Comparison of ENCODE assay signal across 10 mouse cellular contexts in the genomic region with DNA sequence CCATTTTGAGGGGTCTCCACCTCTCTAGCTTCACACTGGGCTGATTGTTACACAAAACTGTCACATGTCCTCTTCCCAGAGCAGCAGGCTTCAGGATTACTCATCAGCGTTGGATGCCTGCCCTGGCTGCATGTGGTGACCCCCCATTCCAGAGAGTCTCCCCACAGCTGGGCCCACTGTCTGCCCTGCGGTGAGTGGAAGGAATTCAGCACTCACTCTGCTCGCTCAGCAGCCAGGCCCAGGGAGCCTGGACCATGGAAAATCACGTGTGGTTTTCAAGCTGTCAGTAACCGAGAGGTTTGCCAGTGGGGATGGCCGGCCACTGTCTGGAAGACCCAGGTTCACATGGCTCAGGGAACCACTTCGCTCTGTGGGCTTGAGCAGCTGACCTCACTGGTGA. TPM values are rescaled to one million over a fixed set of nuclear protein-coding genes. Genes with fewer than 3 reads are reported as not detected.
DNase-seq lines count a peak whose midpoint lies in the region; ATAC-seq lines count a peak whose summit lies in the region.
"Had no signal": no experiment of that assay in that cellular context is flagged by ENCODE, and none has a peak within 500 bp of the region (broad histone marks: within the 10 kb centered on the region; RNA-seq: fewer than 3 reads in every experiment).

No protein-coding gene starts in this region.

- no peaks in the 10 kb centered on the region for H3K4me1 ChIP-seq in hindbrain, embryonic 14.5 days (replicated peaks; ENCODE audit: control insufficient read depth, insufficient read depth, low read length)

- no peaks in the 10 kb centered on the region for H3K9me3 ChIP-seq in hindbrain, embryonic 14.5 days (ENCODE audit: control insufficient read depth, low read length)

- H3K27me3 ChIP-seq in hindbrain, embryonic 14.5 days (ENCODE audit: control insufficient read depth, insufficient read depth, low read length), result peaks cover 9% of the 10 kb centered on the region

- peak; percentile 65 to 73 for DNase-seq in adrenal gland, adult (ENCODE audit: inconsistent age in 2 of 2, low spot score in 1 of 2)
- DNase-seq in adrenal gland, adult 8-10 months, result no peak
- DNase-seq in urinary bladder, postnatal 14 days (ENCODE audit: low spot score), result peak; percentile 48
- no peak for DNase-seq in urinary bladder, postnatal 36 days (ENCODE audit: low spot score in 2 of 2)
- no peak for DNase-seq in hindbrain, embryonic 14.5 days (ENCODE audit: low spot score)
- peak; percentile 77 for DNase-seq in left cerebral cortex, postnatal 4 days
- no peak for DNase-seq in cerebellum, adult 8-10 months

- WGBS in hindbrain, embryonic 14.5 days, result 34% methylated on average over 7 of the region's 7 CpGs

- 0 out of 2 replicates have a peak overlapping the region, but pooled peaks have one; percentile 31 for H3K9ac ChIP-seq in hindbrain, embryonic 14.5 days
- H3K9ac ChIP-seq: liver, embryonic 14.5 days had no signal

- intact Hi-C loops in left cerebral cortex, postnatal 4 days (cut with DNase I), result no loop called here

- H3K27ac ChIP-seq in hindbrain, embryonic 14.5 days, result no peak overlapping the region
- H3K27ac ChIP-seq: liver, embryonic 14.5 days had no signal

- peak; percentile 31; the same call in 1 of the 2 replicates for ATAC-seq in hindbrain, embryonic 14.5 days (ENCODE audit: low FRiP score)
- ATAC-seq in CD4-positive, CD25-positive, alpha-beta regulatory T cell, adult 4 months, result no peak

- no peaks in the 10 kb centered on the region for H3K36me3 ChIP-seq in hindbrain, embryonic 14.5 days (replicated peaks; ENCODE audit: control insufficient read depth, insufficient read depth)

- H3K4me2 ChIP-seq in hindbrain, embryonic 14.5 days (replicated peaks), result no peak overlapping the region

- no peak overlapping the region for H3K4me3 ChIP-seq in hindbrain, embryonic 14.5 days (replicated peaks; ENCODE audit: low read length)

RNA-seq across cellular contexts. Expression of a gene that starts 5.8 kb away (rescaled TPM):
- 100 to 1,000 TPM; 443 to 768 (median 514) TPM for total RNA-seq in adrenal gland, adult 8-10 months (2022)
- 19.7 and 24.4 TPM in 2 replicates for polyA plus RNA-seq in hindbrain, embryonic 14.5 days (2014; fragmentation: Nextera tagmentation; extraction: Ambion mirVana)
- total RNA-seq in left cerebral cortex, postnatal 4 days (2021), result 10 to 100 TPM; 20.4 to 24.8 TPM
- under 1 TPM; 0.35 to 0.51 TPM for polyA plus RNA-seq in CD4-positive, CD25-positive, alpha-beta regulatory T cell, adult 4 months (2017; shearing (Covaris generic))

RNA-seq across cellular contexts. Expression of a gene that starts 18.1 kb away (rescaled TPM):
- 10 to 100 TPM in 2 of 4 experiments, 1 to 10 TPM in 2; 8.0 to 14.7 (median 11.5) TPM for total RNA-seq in adrenal gland, adult 8-10 months (2022)
- 4.7 TPM in 2 replicates for polyA plus RNA-seq in hindbrain, embryonic 14.5 days (2014; fragmentation: Nextera tagmentation; extraction: Ambion mirVana)
- total RNA-seq in left cerebral cortex, postnatal 4 days (2021), result 10 to 100 TPM; 16.1 to 16.5 TPM
- 10 to 100 TPM; 17.2 to 37.5 TPM for polyA plus RNA-seq in CD4-positive, CD25-positive, alpha-beta regulatory T cell, adult 4 months (2017; shearing (Covaris generic))

RNA-seq across cellular contexts. Expression of a gene that starts 22.2 kb away (rescaled TPM):
- 10 to 100 TPM; 39.6 to 67.0 (median 51.5) TPM for total RNA-seq in adrenal gland, adult 8-10 months (2022)
- polyA plus RNA-seq in hindbrain, embryonic 14.5 days (2014; fragmentation: Nextera tagmentation; extraction: Ambion mirVana), result 46.8 and 51.5 TPM in 2 replicates
- total RNA-seq in left cerebral cortex, postnatal 4 days (2021), result 10 to 100 TPM; 26.6 to 37.5 TPM
- polyA plus RNA-seq in CD4-positive, CD25-positive, alpha-beta regulatory T cell, adult 4 months (2017; shearing (Covaris generic)), result 10 to 100 TPM; 29.7 to 67.2 TPM

RNA-seq across cellular contexts. Expression of a gene that starts 42.7 kb away (rescaled TPM):
- under 1 TPM in 1 of 4 experiments, not detected in 3; 0.73 TPM for total RNA-seq in adrenal gland, adult 8-10 months (2022)
- polyA plus RNA-seq in hindbrain, embryonic 14.5 days (2014; fragmentation: Nextera tagmentation; extraction: Ambion mirVana), result not detected in 2 replicates
- total RNA-seq in left cerebral cortex, postnatal 4 days (2021), result not detected
- polyA plus RNA-seq in CD4-positive, CD25-positive, alpha-beta regulatory T cell, adult 4 months (2017; shearing (Covaris generic)), result not detected
- polyA plus RNA-seq: cerebellum, adult 2 months had no signal

RNA-seq across cellular contexts. Expression of a gene that starts 52.4 kb away (rescaled TPM):
- total RNA-seq in adrenal gland, adult 8-10 months (2022), result not detected
- polyA plus RNA-seq in hindbrain, embryonic 14.5 days (2014; fragmentation: Nextera tagmentation; extraction: Ambion mirVana), result 2.5 and 2.9 TPM in 2 replicates
- 1 to 10 TPM; 1.6 TPM for total RNA-seq in left cerebral cortex, postnatal 4 days (2021)
- polyA plus RNA-seq in CD4-positive, CD25-positive, alpha-beta regulatory T cell, adult 4 months (2017; shearing (Covaris generic)), result 1 to 10 TPM in 1 of 2 experiments, not detected in 1; 3.0 TPM

Comparison
In these comparisons a context has a peak if more than half of its experiments do, and no peak if none do; other contexts are left out.
1. DNase-seq: peak in adrenal gland, adult (2 of 2), urinary bladder, postnatal 14 days (single experiment) and left cerebral cortex, postnatal 4 days (single experiment); none in adrenal gland, adult 8-10 months (single experiment), urinary bladder, postnatal 36 days (0 of 2), hindbrain, embryonic 14.5 days (single experiment) and cerebellum, adult 8-10 months (single experiment).
2. RNA of a gene that starts 5.8 kb away (total RNA-seq): 443 to 768 TPM in adrenal gland, adult 8-10 months; 20.4 to 24.8 TPM in left cerebral cortex, postnatal 4 days; every median in the first group is over 10 times any median in the second.